Mouse (Mus musculus): ENCODE data around the gene Olfr474.
"Not testable (repeated sequence)": the region's sequence is repeated elsewhere in the genome, so short reads cannot be mapped to it uniquely, and the experiment has no call there.

Olfr474 gene

GRCm38 (mm10) chr7:107954343-107954742, at the start of gene Olfr474:
Gene Olfr474 (plus strand): TSS chr7:107954643.
- DNase-seq (ENCODE audit: low read depth, low spot score): no peak

- DNase-seq (ENCODE audit: low read depth, low spot score): no peak
Observed at GRCm38 (mm10) chr7:107930146-107930545, 24.3 kb upstream of the Olfr474 start, which contains the start of gene Olfr473. Gene Olfr473 (plus strand): TSS chr7:107930446.

GRCm38 (mm10) chr7:107952539-107952938, 1.9 kb upstream of the Olfr474 start:
- not testable (repeated sequence) for DNase-seq (ENCODE audit: low read depth, low spot score)

GRCm38 (mm10) chr7:107964503-107964902, 10.1 kb downstream of the Olfr474 start, which contains the start of gene Olfr476:
Gene Olfr476 (plus strand): TSS chr7:107964803.
- no peak for DNase-seq (ENCODE audit: low read depth, low spot score)

GRCm38 (mm10) chr7:107986393-107986792, 31.9 kb downstream of the Olfr474 start, which contains the start of gene Olfr477:
Gene Olfr477 (plus strand): TSS chr7:107986693.
- DNase-seq (ENCODE audit: low read depth, low spot score): no peak
